Mouse (Mus musculus) testis, postnatal 10 days (tissue): ENCODE measurements around the gene Vamp8.

Source experiments
- DNase-seq: peaks from one replicate; pipeline ENCODE4 v3.0.0; 2021; ENCODE audit warnings: low spot score

The Vamp8 gene

GRCm38 (mm10) chr6:72352636-72353405 lies 37.7 kb downstream of the Vamp8 start:
- no peak for DNase-seq

- DNase-seq = no peak
Measured at GRCm38 (mm10) chr6:72350214-72350613, 40.3 kb downstream of the Vamp8 start.

DNA sequence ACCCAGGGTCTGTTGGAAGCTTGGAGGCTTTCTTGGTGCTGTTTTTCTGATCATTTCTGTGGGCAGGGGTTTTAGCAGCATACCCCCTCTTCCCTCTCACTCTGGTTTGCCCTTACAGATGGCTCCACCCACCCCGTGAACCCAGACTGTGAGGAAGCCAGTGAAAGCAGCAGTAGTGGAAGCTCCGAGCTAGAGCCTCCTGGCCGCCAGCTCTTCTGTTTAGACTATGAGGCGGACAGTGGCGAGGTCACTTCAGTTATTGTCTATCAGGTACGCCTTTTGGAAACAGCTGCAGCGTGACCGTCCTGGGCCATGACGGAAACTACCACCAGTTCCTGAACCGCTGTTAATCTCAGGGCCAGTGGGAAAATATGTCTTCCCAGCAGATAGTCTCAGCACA lies 42.1 kb downstream of the Vamp8 start:
- no peak for DNase-seq

DNA sequence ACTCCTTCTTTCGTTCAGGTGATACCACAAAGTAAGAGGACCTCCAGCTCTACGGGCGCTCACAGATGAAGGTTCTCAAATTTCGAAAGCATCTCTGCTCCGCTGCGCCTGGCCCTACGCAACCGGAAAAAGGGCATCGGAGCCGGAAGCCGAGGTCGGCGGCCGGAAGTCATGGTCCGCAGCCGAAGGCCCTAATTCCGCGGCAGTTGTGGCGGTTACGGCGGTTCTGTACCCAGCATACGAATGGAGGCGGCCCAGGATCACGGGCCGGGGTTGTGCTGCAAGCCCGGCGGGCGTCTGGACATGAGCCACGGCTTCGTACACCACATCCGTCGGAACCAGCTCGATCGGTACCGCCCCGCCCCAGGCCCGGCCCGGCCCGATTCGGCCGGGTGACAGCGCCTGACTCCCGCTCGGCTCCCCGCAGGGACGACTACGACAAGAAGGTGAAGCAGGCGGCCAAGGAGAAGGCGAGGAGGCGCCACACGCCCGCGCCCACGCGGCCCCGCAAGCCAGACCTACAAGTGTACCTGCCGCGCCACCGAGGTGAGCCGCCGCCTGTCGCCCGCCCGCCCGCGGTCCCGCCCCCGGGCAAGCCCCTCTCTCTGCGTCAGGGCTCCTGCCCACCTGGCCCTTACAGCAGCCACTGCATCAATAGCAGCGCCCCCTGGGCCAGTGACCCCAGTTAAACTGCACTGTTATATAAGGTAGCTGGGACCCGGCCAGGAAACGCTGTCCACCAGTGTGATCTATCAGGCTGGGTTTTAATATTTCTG lies 43.1 kb downstream of the Vamp8 start, which contains the start of gene 0610030E20Rik:
0610030E20Rik (plus strand) TSS at position 152 of the 776 bp plus-strand sequence.
- DNase-seq = peak; percentile 80

GRCm38 (mm10) chr6:72346261-72346660 lies 44.2 kb downstream of the Vamp8 start:
- DNase-seq = no peak

DNA sequence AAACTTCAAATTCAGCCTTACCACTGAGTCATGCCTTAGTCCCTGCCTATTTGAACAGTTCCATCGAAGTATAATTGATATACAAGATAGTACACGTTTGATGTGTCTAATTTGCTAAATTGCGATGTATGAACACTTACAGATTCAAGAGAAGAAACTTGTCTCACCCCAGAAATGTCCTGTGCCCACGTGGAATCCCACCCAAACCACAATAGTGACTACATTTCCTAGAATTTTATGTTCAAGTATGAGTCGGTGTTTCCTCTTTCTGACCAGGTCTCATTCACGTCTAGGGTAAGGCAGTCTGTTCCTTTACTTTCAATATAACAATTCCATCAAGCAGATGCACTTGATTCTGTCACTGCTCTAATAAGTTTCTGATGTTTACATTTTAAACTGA lies 44.9 kb downstream of the Vamp8 start:
- no peak for DNase-seq

DNA sequence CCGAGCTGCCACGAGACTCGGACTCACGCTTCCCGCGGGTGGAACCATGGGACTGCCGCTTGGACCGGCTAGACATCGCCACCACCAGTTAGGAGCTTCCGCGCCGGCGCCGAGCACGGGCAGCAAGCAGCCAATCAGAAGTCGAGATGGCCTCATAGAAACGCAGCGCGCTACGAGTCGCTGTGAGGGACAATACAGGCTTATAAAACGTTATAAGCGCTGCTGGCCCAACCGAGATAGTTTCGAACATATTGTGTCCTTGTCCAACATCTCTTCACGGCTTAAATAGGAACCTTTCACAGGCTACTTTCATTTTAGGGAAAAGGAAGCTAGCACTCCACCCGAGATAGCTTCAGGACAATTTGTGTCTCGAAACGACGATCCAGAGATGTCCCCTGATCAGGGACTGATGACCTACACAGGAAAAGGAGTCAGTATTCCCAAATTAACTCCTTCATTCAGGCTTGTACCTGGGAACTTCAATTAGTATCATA lies 45.4 kb downstream of the Vamp8 start, which contains the start of gene Usp39:
Usp39 (minus strand) TSS at position 111 of the 494 bp plus-strand sequence.
- DNase-seq = peak; percentile 94

GRCm38 (mm10) chr6:72344396-72345073 lies 46.0 kb downstream of the Vamp8 start:
- no peak for DNase-seq

GRCm38 (mm10) chr6:72340481-72340880 lies 50.0 kb downstream of the Vamp8 start:
- DNase-seq = no peak
